Mouse (Mus musculus): ENCODE measurements at regions not wholly inside any gene's neighbourhood (a gene's known extent, or its start where the extent isn't known, plus 50 kb on each side); places are given as distances from the start of the nearest gene placed in this dataset.

DNA sequence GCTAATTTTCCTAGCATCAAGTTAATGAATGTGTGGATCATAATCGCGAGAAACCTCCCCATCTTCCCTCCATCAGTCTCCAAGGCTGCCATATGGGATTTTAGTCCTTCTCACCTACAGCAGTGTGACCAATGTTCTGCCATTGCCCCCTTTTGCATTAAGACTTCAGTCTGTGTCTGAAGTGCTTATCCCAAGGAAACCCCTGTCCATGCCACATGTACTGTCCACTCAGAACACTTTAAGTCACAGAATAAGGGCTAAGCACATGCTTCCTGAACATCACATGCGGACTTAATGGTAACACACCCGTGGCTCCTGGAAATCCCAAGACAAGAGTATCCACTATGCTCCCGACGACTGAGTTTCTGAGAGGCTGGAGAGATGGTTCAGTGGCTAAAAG lies 165.7 kb upstream of the Nfe2l3 start:
- TF ChIP-seq CTCF (IDR thresholded peaks at IDR 0.05; ENCODE audit: control insufficient read depth, insufficient read depth, low read length) (no peak), POLR2A (IDR thresholded peaks at IDR 0.05; ENCODE audit: borderline replicate concordance, control insufficient read depth, low read depth, low read length) (no peak)

Measured in bone marrow, adult 2 months (tissue).